Mouse (Mus musculus) retina, postnatal 1 day (tissue): ENCODE results near the gene Trex1.

Experiments
- DNase-seq: peaks from one replicate; pipeline ENCODE4 v3.0.0-alpha.2; 2012

The Trex1 gene

DNA sequence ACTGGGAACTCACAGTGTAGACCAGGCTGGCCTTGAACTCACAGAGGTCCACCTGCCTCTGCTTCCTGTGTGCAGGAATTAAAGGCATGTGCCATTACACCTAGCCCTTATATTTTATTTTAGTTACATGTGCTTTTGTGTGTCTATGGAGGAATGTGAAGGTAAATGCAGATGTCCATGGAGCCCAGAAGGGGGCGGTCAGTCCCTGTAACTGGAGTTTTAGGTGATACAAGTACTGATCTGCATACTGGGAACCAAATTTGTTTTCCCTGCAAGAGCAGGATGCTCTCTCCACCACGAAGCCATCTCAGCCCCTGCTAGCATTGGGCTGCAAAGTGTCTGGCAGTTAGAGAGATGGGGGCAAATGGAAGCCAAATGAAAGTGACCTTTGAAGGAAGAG, 25.4 kb upstream of the Trex1 start:
- DNase-seq: peak; percentile 73

DNA sequence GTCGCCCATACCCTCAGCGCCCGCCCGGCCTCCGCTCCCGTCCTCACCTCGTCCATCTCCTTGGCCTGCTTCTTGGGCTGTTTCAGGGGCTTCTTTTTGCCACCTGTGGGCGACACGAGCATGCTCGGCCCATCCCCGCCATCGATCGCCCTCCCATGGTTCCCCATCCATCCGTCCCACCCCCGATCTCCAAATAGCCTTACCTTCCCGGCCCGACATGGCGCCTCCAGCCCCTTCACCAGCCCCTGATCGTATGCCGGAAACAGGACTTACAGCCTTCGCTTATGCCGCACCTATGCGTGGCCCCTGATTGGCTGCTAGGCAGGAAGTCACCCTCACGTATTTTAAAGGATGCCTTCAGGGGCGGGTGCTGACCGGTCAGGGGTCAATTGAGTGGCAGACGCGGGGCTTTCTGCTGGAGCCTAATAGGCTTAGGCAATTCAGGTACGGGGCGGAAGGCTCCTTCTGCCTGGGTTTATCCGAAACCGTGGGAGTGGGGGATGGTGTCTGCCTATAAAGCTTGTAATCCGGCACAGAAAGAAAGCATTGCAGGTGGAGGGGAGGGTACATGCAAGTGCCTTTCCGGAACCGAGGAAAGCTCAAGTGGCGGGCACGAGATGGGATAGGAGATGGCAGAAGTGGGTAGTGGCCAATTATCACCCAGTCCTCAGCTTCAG, 22.7 kb upstream of the Trex1 start, which contains the start of the genes Ccdc51 and Tma7:
Gene Ccdc51 (plus strand): TSS at position 370 of the 677 bp plus-strand sequence.
Gene Tma7 (minus strand): TSS at position 464 of the 677 bp plus-strand sequence.
- peak; percentile 95 for DNase-seq

DNA sequence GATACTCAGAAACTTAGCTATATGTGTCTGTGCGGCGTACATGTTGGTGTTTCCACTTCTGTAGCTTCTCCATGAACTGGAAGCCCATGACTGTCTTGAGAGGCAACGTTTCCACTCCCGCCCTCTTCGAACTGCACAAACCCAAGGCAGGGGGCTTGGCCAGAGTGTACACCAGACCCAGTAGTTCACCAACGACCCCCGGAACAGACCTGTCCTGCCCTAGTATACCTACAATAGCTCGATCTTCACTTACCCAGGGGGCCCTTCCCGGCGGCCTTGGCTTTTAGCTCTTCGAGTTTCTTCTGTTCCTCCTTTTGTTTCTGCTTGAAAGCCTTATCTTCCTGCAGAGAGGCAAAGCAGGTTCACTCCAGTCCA, 22.2 kb upstream of the Trex1 start:
- no peak for DNase-seq

DNA sequence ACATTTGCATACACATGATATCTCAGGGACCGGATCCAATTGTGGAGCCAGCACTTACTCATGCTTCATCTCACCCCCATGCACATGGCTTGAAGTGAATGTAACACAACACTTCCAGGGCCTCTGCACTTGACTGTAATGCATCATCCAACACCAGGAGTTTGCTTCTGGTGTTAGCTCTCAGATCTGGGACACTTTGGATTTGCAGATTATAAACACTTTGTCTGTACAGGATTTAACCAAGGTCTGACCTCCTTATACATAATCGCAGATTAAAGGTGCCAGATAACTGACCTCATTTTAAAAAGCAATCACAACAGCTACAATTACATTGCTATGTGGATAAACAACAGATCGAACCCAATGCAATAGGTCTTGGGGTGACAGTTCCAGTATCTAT, 21.0 kb upstream of the Trex1 start:
- DNase-seq: peak; percentile 71

DNA sequence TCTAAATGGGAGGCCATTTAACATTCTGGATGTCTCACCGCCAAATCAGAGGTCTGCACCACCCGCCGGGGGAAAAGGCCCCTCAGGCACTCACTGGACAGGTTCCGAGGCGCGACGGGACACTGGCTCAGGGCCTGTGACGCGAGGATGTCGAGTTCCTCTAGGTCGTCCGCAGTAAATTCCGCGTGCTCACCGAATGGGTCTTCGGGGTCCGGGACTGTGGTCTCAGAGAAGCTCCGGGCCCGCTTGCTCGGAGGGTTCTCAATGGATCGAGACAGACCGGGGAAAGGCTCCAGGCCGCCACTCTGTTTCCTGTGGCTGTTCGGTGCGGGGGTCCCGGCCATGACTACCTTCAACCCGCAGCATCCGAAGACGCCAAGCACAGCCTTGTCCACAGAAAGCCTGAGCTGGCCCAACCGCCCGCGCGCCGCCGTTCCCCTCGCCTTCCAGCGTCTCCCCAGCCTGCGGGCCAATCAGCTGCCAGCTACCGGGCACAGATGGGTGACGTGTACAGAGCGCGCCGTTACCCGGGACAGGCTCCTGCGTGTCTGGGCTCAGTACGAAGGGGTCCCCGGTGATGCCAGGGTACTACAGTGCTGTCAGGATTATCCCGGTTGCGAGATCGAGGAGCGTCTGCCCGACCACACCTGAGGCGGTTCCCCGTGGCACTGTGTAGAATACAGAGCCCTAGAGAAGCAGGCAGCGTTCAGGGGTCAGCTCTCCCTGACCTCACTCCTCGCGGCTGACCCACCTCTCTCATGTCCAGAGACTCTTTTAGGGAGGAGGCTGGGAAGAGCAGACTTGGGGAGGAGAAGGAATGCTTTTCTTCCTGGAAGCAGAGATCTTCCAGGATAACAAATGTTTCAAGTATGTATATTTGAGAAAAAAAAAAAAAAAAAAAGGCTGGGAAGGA, 14.4 kb upstream of the Trex1 start, which contains the start of gene Atrip:
Gene Atrip (minus strand): TSS at position 464 of the 913 bp plus-strand sequence.
- peak; percentile 94 for DNase-seq

DNA sequence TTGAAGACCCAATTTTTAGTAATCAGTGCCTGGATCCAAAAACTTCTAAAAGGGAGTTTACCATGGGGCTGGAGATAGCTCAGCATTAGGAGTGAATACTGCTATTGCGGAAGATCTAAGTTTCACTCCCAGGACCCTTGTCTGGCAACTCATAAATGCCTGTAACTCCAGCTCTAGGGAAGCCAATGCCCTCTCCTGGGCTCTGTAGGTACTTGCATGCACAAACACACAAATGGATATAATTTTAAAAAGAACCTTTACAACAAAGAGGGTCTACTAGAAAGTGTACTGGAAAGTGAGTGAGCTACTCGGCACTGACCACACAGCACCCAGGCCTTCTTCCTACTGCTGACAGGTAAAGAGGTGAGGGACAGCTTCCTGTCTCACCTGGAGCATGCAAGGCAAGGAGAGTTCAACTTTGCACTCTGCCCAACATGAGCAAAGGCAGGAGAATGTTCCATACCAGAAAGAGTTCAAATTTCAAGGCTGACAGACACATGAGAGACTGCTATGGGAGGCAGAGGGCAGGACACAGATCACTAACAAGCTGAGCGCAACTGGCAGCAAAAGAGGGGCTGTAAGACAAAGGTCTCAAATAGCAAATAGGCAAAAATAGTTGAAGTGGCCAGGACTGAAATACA, 8.7 kb upstream of the Trex1 start:
- DNase-seq: no peak

DNA sequence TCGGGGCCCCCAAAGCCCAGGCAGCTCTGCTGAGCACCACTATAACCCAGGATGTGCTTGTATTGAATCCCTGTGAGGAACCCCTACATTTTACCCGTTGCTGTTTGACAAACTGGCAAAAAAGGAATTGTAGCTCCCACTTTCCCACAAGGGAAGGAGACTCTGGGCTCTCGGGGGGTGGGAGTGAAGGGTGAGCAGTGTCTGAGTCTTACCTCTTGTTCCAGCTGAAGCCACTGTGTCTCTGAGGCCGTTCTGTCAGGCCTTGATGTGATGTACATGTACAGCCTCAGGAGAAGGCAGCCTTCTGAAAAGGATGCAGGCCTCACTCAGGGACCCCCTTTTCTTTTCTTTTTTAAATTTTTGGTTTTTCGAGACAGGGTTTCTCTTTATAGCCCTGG, 1.4 kb upstream of the Trex1 start:
- DNase-seq: no peak

DNA sequence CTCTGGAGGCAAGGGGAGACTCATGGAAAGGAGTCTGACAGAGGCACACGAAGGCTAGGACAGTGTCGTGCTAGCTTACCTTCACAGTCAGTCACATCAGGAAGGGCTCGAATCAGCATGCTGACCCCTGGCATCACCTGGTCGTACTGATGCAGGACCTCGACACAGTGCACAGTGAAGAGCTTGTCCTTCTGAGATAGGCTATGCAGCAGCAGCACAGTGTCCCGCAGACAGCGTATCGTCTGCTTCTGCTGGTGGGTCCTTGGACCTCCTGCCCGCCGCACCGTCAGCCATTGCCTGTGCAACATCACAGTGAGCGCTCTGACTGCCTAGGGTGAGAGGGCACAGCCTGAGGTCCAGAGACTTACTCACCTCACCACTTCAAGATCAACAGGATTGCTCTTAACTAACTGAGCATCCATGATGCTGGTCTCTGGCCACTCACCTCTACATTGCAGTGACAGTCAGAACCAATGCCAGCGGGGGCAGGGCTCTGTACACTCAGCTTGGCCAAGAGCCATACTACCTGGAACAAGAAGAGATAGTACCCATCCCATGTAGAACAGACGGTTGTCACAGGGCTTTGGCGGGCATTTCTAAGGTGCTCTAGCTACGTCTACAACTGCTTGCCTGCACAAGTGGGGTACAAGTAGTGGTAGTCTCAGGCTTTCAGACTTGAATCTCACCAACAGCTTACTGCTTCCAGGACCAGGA, 807 bp upstream of the Trex1 start:
- DNase-seq: no peak

DNA sequence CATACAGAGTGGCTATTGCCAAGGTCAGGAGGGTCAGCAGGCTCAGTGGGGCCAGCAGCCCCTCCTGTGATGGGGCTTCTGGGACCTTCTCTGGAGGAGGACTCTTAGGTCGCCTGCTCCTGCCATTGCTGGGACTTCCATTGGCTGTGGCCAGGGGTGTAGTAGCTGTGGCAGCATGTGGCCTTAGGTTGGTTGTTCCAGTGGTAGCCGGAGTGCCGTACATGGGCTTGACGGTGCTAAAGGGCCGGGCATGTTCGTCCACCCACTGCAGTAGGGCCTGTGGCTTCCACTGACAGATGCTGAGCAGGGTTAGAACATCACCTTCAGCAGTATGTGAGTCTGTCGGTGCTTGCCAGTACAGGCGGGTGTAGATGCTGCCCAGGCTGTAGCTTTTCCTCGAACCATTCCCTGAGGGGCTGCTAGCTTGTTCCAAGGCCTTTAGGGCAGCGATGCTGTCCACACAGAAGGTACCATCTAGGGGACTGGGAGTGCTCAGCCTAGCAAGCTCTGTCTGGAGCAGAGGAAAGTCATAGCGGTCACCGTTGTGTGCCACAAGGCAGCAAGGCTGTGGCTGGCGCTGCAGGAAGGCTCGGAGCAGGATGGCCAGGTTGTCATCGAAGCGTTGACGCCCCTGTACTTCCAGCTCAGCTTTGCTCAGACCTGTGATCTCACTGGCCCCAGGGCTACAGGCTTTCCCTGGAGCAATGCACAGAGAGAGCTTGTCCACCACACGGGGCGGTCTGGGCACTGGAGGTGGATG, 1.3 kb downstream of the Trex1 start:
- no peak for DNase-seq

DNA sequence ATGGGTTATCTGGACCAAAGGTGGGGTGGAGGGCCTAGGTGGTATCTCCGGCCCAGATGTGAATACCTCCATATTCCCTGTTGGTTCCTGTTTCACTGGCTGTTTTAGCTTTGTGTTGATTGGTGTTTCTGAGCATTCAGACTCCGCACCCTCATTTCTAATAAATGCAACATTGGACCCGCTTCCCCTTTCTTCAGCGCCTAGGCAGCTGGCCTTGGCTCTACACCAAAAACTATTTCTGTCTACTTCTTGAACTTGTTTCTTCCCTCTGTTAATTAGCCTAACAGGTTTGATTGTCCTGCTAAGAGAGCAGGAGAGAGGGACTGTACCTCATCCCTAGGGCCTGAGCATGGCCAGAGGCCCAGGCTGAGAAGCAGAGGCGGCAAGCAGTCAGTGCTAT, 2.0 kb downstream of the Trex1 start:
- DNase-seq: no peak

DNA sequence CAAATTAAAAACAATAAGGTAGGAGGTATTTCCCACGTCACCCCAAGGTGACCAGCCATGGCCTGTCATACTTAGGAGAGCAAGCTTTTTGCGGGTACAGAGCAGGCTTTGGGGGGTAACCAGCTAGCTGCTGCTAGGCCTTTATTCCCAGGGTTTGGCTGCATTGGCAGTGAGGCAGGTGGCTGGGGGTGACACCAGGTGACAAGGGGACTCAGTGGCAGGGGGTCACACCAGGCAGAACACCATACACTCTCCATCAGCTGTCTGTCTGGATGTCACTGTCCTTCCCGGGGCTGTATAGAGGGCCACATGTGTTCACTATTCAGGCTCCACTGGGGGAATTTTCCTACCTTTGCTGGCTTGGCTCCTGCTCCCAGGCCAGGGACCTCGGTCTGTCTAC, 2.6 kb downstream of the Trex1 start:
- no peak for DNase-seq

DNA sequence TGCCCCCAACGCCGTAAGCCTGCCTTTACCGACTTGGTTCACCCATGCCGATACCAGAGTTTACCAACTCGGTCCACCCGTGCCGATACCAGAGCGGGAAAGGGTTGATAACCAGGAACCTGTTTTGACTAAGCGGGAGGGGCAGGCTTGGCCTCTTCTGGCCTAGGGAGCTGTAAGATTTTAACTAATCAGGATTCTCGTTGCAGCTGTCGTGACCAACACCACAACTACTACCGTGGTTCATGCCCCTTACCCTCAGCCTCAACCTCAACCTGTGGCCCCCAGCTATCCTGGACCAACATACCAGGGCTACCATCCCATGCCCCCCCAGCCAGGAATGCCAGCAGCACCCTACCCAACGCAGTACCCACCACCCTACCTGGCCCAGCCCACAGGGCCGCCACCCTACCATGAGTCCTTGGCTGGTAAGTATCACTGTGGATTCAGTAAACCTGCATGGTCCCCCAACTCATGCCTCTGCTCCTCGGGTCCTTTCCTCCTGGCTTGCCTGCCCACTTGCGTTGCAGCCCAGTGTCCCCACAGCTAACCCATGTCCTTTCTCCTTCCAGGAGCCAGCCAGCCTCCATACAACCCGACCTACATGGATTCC, 3.3 kb downstream of the Trex1 start:
- no peak for DNase-seq

DNA sequence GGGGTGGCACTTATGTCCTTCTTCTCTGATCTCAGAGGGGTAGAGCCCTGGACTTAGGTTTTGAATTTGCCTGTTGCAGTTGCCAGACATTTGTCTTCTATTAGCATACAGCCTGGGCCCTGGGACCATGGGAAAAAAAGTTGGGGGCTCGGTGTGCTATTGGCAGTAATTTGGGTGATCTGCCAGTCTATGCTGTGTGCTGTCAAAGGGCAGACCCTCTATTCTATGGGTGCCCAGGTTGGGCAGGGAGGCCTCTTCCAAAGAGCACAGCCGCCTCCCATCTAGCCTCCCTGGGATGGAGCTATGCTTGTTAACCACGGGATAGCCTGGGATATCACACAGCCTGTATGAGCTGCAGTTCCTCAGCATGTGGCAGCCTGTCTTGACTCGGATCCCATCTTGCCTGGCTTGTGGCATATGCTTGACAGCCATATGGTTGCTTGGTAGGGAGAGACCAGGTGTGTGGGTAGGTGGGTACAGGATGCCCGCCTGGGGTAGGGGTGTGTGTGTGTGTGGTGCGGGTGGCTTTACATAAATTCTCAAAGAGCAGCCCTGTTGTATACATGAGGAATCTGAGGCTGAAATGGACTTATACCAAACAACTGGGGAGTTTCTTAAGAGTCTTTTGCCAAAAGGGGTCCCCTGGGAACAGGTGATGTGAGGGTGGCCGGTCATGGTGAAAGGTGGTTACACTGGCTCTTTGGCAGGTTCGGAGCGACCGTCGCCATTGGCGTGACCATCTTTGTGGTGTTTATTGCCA, 4.1 kb downstream of the Trex1 start:
- no peak for DNase-seq

DNA sequence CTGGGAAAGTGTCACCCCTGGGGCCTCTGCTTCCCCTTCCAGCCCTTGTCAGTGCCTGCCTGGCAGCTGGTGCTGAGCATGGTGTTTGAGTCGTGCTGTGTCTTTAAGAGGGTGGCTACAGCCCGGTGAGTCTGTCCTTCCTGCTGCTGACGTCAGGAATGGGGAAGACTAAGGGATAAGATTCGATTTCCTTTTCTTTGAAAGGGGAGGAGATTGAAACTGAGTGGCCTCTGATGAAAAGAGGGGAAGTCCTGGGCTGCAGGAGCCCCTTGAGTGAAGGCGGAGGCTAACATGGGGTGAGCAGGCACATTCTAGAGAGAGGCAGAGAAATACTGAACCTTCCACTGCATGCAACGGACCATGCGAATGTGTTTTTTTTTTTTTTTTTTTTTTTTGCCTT, 4.8 kb downstream of the Trex1 start:
- DNase-seq: peak; percentile 69

DNA sequence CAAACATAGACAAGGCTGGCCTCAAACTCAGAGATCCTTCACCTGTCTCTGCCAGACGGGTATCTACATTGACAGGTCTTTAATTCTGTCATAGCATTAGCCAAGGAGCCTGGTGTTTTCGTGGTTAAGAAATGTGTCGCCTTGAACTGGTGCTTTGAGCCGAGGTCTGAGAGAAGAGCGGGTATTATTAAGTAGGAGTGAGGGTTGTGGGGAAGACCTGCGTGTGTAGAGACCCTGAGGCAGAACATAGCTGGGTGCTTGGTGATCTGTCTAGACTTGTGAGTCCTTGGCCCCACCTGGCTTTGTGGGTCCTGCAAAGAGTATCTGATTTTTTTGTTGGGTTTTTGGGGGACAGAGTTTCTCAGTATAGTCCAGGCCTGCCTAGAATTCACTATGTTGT, 5.7 kb downstream of the Trex1 start:
- no peak for DNase-seq

DNA sequence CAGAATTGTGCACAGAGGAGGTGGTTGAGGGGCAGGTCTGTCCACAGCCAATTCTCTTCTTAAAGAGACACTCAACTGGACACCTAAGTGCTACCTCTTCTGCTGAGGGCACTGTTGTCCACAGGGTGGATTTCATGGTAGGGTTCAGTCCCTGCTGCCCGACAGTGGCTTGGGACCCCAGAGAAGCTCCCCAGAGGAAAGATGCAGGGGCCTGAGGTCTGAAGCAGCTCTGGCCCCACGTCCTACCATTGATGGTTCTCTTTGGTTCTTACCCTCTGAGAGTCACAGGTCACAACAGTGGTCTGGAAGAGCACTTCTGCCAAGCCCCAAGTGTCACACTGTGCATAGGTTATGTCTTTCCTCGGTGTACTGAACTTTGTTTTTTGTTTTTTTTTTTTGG, 6.2 kb downstream of the Trex1 start:
- no peak for DNase-seq

DNA sequence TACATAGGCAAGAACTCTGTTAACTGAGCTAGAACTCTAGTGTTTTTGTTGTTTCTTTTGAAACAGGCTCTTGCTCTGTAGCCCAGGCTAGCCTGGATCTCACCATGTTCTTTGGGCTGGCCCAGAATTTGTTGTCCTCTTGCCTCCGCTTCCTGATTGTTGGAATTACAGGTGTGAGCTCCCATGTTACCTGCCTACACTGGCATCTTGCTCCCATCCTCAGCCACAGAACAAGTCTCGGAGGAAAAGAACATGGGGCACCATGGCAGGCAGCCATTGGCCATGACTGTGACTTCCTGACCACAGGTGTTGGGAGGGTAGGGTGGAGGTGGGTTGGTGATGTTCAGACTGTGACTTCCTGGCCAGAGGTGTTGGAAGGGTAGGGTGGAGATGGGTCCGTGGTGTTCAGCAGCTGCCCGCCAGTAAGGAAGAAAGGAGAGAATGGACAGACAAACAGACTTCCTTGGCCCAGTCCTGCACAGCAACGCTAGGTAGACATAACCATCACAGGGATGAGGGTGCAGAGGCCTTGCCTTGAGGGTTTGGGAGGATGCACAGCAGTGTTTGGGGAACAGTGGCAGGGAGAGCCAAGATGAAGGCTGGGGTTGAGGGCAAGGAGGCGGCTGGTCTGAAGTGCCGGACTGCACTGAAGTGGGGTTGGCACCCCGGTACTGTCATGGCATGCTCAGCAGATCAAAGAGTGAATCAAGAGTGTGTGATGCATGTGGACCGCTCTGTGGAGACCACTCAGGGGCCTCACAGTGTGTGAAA, 6.9 kb downstream of the Trex1 start:
- DNase-seq: no peak

DNA sequence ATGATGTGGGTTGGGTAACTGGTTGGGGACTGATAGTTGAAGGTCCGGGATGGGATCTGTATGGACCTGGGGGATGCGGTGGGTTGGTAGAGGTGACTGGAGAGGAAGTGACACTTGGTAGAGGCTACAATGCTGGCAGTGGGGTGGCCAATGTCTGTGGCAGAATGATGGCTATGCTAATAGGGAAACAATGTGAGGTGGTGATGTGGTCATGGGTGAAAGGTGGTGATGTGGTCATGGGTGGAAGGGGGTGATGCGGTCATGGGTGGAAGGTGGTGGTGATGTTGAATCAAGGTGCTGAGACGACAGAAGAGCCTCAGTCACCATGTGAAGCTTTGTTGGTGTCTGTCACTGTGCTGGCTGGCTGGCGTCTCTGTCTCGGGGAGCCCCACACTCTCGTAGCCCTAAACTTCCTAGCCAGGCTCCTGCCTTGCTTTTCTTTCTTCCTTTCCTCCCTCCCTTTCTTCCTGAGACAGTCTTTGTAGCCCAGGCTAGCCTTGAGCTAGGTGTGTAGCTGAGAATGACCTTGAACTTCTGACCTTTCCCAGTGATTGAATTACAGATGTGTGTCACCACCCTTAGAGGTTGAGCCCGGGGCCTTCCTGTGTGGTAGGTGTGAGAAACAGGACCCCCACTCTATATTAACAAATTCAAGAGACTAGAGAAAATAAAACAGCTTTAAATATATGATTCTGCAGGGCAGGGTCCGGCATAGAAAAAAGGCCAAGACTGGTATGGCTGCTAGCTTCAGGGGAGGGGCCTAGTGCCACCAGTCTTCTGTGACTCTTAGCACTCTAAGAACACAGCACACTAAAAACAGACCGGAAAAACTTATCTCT, 7.7 kb downstream of the Trex1 start:
- no peak for DNase-seq

DNA sequence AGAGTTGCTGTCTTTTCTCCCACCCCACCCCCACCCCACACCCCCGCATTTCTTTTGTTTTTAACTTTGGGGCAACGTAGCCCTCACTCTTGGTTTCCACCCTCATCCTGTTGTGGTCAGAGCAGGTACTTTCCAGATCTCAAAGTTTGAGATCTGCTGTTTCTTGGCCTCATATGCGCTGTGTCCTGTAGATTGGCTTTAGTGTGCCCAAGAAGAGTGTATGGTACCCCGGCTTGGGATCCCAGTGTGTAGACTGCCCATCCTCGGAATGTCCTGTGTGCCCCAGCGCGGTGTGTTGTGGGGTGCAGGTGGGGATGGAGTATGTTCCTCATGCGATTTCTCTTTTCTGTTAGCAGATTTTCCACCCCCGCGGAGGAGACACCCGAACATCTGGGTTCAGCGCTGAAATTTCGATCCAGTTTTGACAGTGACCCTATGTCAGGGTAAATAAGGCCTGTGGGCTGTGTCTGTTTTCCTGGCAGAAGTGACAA, 8.5 kb downstream of the Trex1 start:
- DNase-seq: no peak
